Mouse (Mus musculus) brain, embryonic 18.5 days (tissue): Measurements from ENCODE around the gene Myd88.

Experiments used
- DNase-seq: peaks from one replicate; pipeline ENCODE4 v3.0.0-alpha.2; 2012; ENCODE audit warnings: low read depth, low spot score

Myd88 gene

GRCm38 (mm10) chr9:119297696-119298095 is 43.5 kb downstream of the Myd88 start:
- no peak for DNase-seq

DNA sequence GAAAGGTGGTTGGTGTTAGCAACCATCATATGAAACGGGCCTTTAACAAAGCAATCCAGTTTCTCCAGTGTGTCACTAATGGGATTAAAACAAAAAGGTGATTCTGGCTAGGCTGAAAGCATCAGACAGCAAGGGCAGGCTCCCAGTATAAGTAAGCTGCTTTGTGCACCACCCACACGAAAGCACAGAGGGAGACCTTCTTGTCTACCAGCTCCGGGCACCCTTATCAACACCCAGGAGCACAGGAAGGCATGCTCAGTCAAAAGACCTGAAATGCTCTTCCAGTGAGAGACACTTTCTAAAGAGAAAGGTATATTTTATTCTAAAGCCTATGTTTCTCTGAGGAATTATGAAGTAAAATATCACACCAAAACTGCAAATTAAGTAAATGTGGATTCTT is 50.4 kb downstream of the Myd88 start:
- no peak for DNase-seq
